Mouse (Mus musculus) stomach, postnatal 0 days (tissue): ENCODE data around the gene Lmbr1l.

Experiments used
- CTCF ChIP-seq: IDR thresholded peaks from 2 replicates; pipeline ENCODE4 v1.5.1; 2016; ENCODE audit warnings: antibody characterized with exemption, low read depth, mild to moderate bottlenecking, moderate library complexity
- EP300 ChIP-seq: optimal IDR thresholded peaks from 2 replicates; pipeline ENCODE3; 2016; ENCODE audit warnings: antibody characterized with exemption

GRCm38 (mm10) chr15:98947884-98948283, 29.9 kb upstream of the Lmbr1l start:
- no peak for TF ChIP-seq CTCF
- no peak for TF ChIP-seq EP300
